Mouse (Mus musculus): ENCODE results near the gene Kctd2. TPM values are rescaled to one million over a fixed set of nuclear protein-coding genes. Genes with fewer than 3 reads are reported as not detected.
"Not testable (repeated sequence)": the region's sequence is repeated elsewhere in the genome, so short reads cannot be mapped to it uniquely, and the experiment has no call there.

Gene Kctd2
- polyA plus RNA-seq, 1 experiment from 2014 or later: 26.3 TPM

GRCm38 (mm10) chr11:115447321-115447885, 27.5 kb downstream of the Kctd2 start:
- H3K9ac ChIP-seq (replicated peaks): no peak overlapping the region
- no peaks in the 10 kb centered on the region for H3K27me3 ChIP-seq
- H3K36me3 ChIP-seq: no peaks in the 10 kb centered on the region
- no peaks in the 10 kb centered on the region for H3K4me1 ChIP-seq
- H3K27ac ChIP-seq (replicated peaks): no peak overlapping the region
- whole genome bisulfite sequencing: 83% methylated on average over 11 of the region's 11 CpGs
- H3K4me3 ChIP-seq: no peak overlapping the region
- no peak overlapping the region for H3K4me2 ChIP-seq (replicated peaks)
- ATAC-seq (replicated peaks): no peak
- H3K9me3 ChIP-seq: no peaks in the 10 kb centered on the region

GRCm38 (mm10) chr11:115448075-115448474, 28.1 kb downstream of the Kctd2 start:
- no peak for ATAC-seq (replicated peaks)

GRCm38 (mm10) chr11:115448998-115449397, 29.1 kb downstream of the Kctd2 start:
- WGBS: 71% methylated on average over 7 of the region's 7 CpGs

More at GRCm38 (mm10) chr11:115448075-115448474, 28.1 kb downstream of the Kctd2 start:
- H3K9ac ChIP-seq (replicated peaks): no peak overlapping the region
- H3K4me1 ChIP-seq: no peaks in the 10 kb centered on the region
- H3K27me3 ChIP-seq: no peaks in the 10 kb centered on the region
- H3K4me3 ChIP-seq: no peak overlapping the region
- no peaks in the 10 kb centered on the region for H3K9me3 ChIP-seq
- H3K4me2 ChIP-seq (replicated peaks): no peak overlapping the region
- no peaks in the 10 kb centered on the region for H3K36me3 ChIP-seq
- WGBS: 86% methylated on average over 16 of the region's 16 CpGs
- H3K27ac ChIP-seq (replicated peaks): no peak overlapping the region

GRCm38 (mm10) chr11:115450176-115450575, 30.2 kb downstream of the Kctd2 start:
- Histone ChIP-seq H3K36me3 (no peaks in the 10 kb centered on the region), H3K4me2 (replicated peaks) (no peak overlapping the region), H3K4me3 (no peak overlapping the region), H3K9me3 (no peaks in the 10 kb centered on the region), H3K27ac (replicated peaks) (no peak overlapping the region), H3K27me3 (no peaks in the 10 kb centered on the region), H3K9ac (replicated peaks) (no peak overlapping the region), H3K4me1 (no peaks in the 10 kb centered on the region)
- 95% methylated on average over 7 of the region's 7 CpGs for WGBS
- ATAC-seq (replicated peaks): no peak

More at GRCm38 (mm10) chr11:115448998-115449397, 29.1 kb downstream of the Kctd2 start:
- no peak overlapping the region for H3K4me3 ChIP-seq
- H3K4me2 ChIP-seq (replicated peaks): no peak overlapping the region
- no peaks in the 10 kb centered on the region for H3K27me3 ChIP-seq
- no peak for ATAC-seq (replicated peaks)
- no peaks in the 10 kb centered on the region for H3K36me3 ChIP-seq
- no peaks in the 10 kb centered on the region for H3K9me3 ChIP-seq
- no peak overlapping the region for H3K27ac ChIP-seq (replicated peaks)
- no peak overlapping the region for H3K9ac ChIP-seq (replicated peaks)
- H3K4me1 ChIP-seq: no peaks in the 10 kb centered on the region

GRCm38 (mm10) chr11:115451781-115452241, 31.9 kb downstream of the Kctd2 start:
- Histone ChIP-seq H3K9ac (replicated peaks) (no peak overlapping the region), H3K4me2 (replicated peaks) (no peak overlapping the region), H3K36me3 (no peaks in the 10 kb centered on the region), H3K27me3 (no peaks in the 10 kb centered on the region), H3K4me3 (no peak overlapping the region), H3K4me1 (no peaks in the 10 kb centered on the region), H3K27ac (replicated peaks) (no peak overlapping the region), H3K9me3 (no peaks in the 10 kb centered on the region)
- ATAC-seq (replicated peaks): no peak
- 87% methylated on average over 8 of the region's 8 CpGs for WGBS

- Histone ChIP-seq H3K4me1 (no peaks in the 10 kb centered on the region), H3K4me2 (replicated peaks) (no peak overlapping the region), H3K27ac (replicated peaks) (no peak overlapping the region), H3K9me3 (no peaks in the 10 kb centered on the region), H3K27me3 (no peaks in the 10 kb centered on the region), H3K36me3 (no peaks in the 10 kb centered on the region), H3K4me3 (no peak overlapping the region), H3K9ac (replicated peaks) (no peak overlapping the region)
- no peak for ATAC-seq (replicated peaks)
- 76% methylated on average over 7 of the region's 7 CpGs for WGBS
Measured at GRCm38 (mm10) chr11:115452281-115452860, 32.4 kb downstream of the Kctd2 start.

- no peaks in the 10 kb centered on the region for H3K36me3 ChIP-seq
- H3K4me1 ChIP-seq: no peaks in the 10 kb centered on the region
- WGBS: 73% methylated on average over 4 of the region's 4 CpGs
- H3K9me3 ChIP-seq: no peaks in the 10 kb centered on the region
- ATAC-seq (replicated peaks): no peak
- no peak overlapping the region for H3K4me3 ChIP-seq
- no peaks in the 10 kb centered on the region for H3K27me3 ChIP-seq
- H3K27ac ChIP-seq (replicated peaks): no peak overlapping the region
- no peak overlapping the region for H3K9ac ChIP-seq (replicated peaks)
- H3K4me2 ChIP-seq (replicated peaks): no peak overlapping the region
Measured at GRCm38 (mm10) chr11:115453306-115453705, 33.4 kb downstream of the Kctd2 start.

- H3K4me3 ChIP-seq; ATAC-seq (replicated peaks); H3K4me2 ChIP-seq (replicated peaks); H3K27me3 ChIP-seq; H3K9me3 ChIP-seq; H3K36me3 ChIP-seq; H3K27ac ChIP-seq (replicated peaks); H3K4me1 ChIP-seq; H3K9ac ChIP-seq (replicated peaks): not testable (repeated sequence)
- WGBS: 88% methylated on average over 6 of the region's 6 CpGs
Measured at GRCm38 (mm10) chr11:115454822-115455221, 34.9 kb downstream of the Kctd2 start.

GRCm38 (mm10) chr11:115455619-115456018, 35.7 kb downstream of the Kctd2 start:
- ATAC-seq (replicated peaks): no peak

GRCm38 (mm10) chr11:115456182-115456581, 36.3 kb downstream of the Kctd2 start:
- no peaks in the 10 kb centered on the region for H3K36me3 ChIP-seq
- H3K4me2 ChIP-seq (replicated peaks): no peak overlapping the region
- H3K9ac ChIP-seq (replicated peaks): no peak overlapping the region
- ATAC-seq (replicated peaks): no peak
- H3K27ac ChIP-seq (replicated peaks): no peak overlapping the region
- no peak overlapping the region for H3K4me3 ChIP-seq
- H3K27me3 ChIP-seq: no peaks in the 10 kb centered on the region
- 87% methylated on average over 5 of the region's 5 CpGs for WGBS
- no peaks in the 10 kb centered on the region for H3K9me3 ChIP-seq
- H3K4me1 ChIP-seq: no peaks in the 10 kb centered on the region

More at GRCm38 (mm10) chr11:115455619-115456018, 35.7 kb downstream of the Kctd2 start:
- 88% methylated on average over 15 of the region's 15 CpGs for WGBS
- Histone ChIP-seq H3K36me3 (no peaks in the 10 kb centered on the region), H3K27ac (replicated peaks) (no peak overlapping the region), H3K9me3 (no peaks in the 10 kb centered on the region), H3K4me2 (replicated peaks) (no peak overlapping the region), H3K9ac (replicated peaks) (no peak overlapping the region), H3K27me3 (no peaks in the 10 kb centered on the region), H3K4me1 (no peaks in the 10 kb centered on the region), H3K4me3 (no peak overlapping the region)

- Histone ChIP-seq H3K4me2 (replicated peaks) (no peak overlapping the region), H3K27ac (replicated peaks) (no peak overlapping the region), H3K27me3 (no peaks in the 10 kb centered on the region), H3K4me3 (no peak overlapping the region), H3K36me3 (no peaks in the 10 kb centered on the region), H3K9ac (replicated peaks) (no peak overlapping the region), H3K9me3 (no peaks in the 10 kb centered on the region), H3K4me1 (no peaks in the 10 kb centered on the region)
- 31% methylated on average over 6 of the region's 6 CpGs for WGBS
- ATAC-seq (replicated peaks): no peak
Measured at GRCm38 (mm10) chr11:115457405-115457804, 37.5 kb downstream of the Kctd2 start.

- no peaks in the 10 kb centered on the region for H3K4me1 ChIP-seq
- no peak for ATAC-seq (replicated peaks)
- no peak overlapping the region for H3K27ac ChIP-seq (replicated peaks)
- H3K27me3 ChIP-seq: no peaks in the 10 kb centered on the region
- no peak overlapping the region for H3K4me2 ChIP-seq (replicated peaks)
- H3K4me3 ChIP-seq: no peak overlapping the region
- H3K9ac ChIP-seq (replicated peaks): no peak overlapping the region
- no peaks in the 10 kb centered on the region for H3K36me3 ChIP-seq
- H3K9me3 ChIP-seq: no peaks in the 10 kb centered on the region
- 14% methylated on average over 8 of the region's 8 CpGs for WGBS
Measured at GRCm38 (mm10) chr11:115460976-115461375, 41.0 kb downstream of the Kctd2 start.

GRCm38 (mm10) chr11:115461846-115462242, 41.9 kb downstream of the Kctd2 start:
- Histone ChIP-seq H3K4me3 (no peak overlapping the region), H3K4me1 (no peaks in the 10 kb centered on the region), H3K27ac (replicated peaks) (no peak overlapping the region), H3K4me2 (replicated peaks) (no peak overlapping the region), H3K27me3 (no peaks in the 10 kb centered on the region), H3K9ac (replicated peaks) (no peak overlapping the region), H3K9me3 (no peaks in the 10 kb centered on the region), H3K36me3 (no peaks in the 10 kb centered on the region)
- no peak for ATAC-seq (replicated peaks)
- WGBS: 79% methylated on average over 5 of the region's 5 CpGs

Measured in forebrain, embryonic 15.5 days (tissue).